Mouse (Mus musculus) mouse trophoblast stem cell (cell line): Measurements from ENCODE around the gene Fam83f.

ENCODE experiments used
- in situ Hi-C, 2 experiments: fragments of 300-500 bp; cut with MseI, MboI; formaldehyde crosslinking; loops; 2 replicates in 1 of 2; 3 replicates in 1 of 2; pipeline ENCODE4 v1.15.1; 2025

Fam83f gene

GRCm38 (mm10) chr15:80660963-80661362 is 10.7 kb upstream of the Fam83f start:
- in situ Hi-C loops = no loop called here

GRCm38 (mm10) chr15:80664444-80664843 is 7.2 kb upstream of the Fam83f start:
- in situ Hi-C loops = no loop called here

DNA sequence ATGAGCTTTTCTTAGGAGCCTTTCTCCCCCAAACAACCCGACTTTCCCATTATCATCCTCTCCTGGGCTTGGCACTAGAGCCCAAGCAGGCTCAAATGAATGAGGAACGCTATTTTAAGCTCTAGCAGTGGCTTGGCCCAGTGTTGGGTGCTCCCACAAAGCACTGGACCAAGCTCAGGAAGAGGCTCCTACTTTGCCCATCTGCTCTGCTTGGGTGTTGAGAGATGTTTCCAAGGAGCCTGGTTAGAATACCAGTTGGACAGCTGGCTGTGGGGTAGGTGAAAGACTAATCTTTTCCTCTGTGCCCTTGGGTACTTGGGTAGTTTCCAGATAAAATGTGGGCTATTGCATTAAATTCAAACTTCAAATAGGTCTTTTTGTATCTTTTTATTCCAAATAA is 1.2 kb downstream of the Fam83f start:
- in situ Hi-C loops = no loop called here

DNA sequence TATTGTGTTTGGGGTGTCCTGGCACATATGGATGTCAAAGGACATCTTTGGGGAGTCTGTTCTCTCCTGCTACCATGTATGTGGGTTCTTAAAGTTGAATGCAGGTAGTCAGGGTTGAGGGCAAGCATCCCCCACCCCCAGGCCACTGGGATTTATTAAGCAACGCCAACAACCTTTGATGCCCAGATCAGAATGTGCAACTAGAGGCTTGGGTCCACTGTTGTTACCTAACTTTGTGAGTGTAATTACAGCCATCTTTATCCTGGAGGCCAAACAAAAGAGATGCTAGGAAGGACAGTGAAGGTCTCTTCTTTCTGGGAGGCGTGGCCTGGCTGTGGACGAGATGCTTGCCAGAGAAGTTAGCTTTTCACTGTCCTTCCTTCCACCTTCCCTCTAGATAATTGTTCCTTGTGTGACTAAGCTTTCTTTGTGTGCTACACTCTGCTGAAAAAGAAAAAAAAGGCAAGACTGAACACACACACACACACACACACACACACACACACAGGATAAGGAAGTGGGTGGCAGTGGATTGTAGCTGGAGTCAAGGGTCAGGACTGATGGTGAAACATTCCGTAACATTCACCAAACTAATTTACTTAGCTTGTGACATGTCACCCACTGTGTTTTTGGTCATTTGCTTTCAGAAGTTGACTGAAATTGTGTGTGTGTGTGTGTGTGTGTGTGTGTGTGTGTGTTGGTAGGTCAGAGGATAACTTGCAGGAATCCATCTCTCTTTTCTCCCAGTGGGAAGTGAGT is 1.9 kb downstream of the Fam83f start:
- in situ Hi-C loops = no loop called here

GRCm38 (mm10) chr15:80674700-80675099 is 3.1 kb downstream of the Fam83f start:
- in situ Hi-C loops = no loop called here

GRCm38 (mm10) chr15:80679515-80680215 is 8.0 kb downstream of the Fam83f start:
- in situ Hi-C loops = no loop called here

GRCm38 (mm10) chr15:80680347-80681030 is 8.8 kb downstream of the Fam83f start:
- in situ Hi-C loops = no loop called here

- in situ Hi-C loops = no loop called here
Measured at GRCm38 (mm10) chr15:80681466-80681881, 9.8 kb downstream of the Fam83f start.

DNA sequence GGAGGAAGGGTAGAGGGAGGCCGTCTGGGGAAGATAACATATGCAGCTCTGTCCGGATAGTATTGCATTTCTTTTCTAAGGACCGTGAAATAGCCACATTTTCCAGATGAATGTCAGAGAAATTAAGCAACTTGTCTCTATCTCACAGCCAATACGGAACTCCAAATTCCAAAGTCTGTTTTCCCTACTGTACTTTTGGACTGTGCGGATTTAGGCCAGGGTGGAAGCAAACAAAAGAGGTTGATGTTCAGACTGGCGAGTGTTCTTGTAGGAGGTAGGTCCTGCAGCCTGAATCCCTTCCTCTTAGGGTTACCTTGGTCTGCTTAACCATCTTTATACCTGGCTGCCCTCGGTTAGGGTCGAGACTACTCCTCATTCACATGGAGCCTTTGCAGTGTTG is 10.7 kb downstream of the Fam83f start:
- in situ Hi-C loops = no loop called here

- in situ Hi-C loops = no loop called here
Measured at GRCm38 (mm10) chr15:80683151-80683550, 11.5 kb downstream of the Fam83f start.

GRCm38 (mm10) chr15:80683990-80684389 is 12.3 kb downstream of the Fam83f start:
- in situ Hi-C loops = no loop called here

GRCm38 (mm10) chr15:80684786-80685602 is 13.3 kb downstream of the Fam83f start:
- in situ Hi-C loops = loop anchor here in 1 of 2 experiments (5.0 kb wide), 2 partner anchors 43 to 418 kb away; no protein-coding TSS in a partner anchor

GRCm38 (mm10) chr15:80685603-80685895 is 13.9 kb downstream of the Fam83f start:
- in situ Hi-C loops = loop anchor here in 1 of 2 experiments (5.0 kb wide), 2 partner anchors 43 to 418 kb away; no protein-coding TSS in a partner anchor

GRCm38 (mm10) chr15:80688536-80688935 is 16.9 kb downstream of the Fam83f start:
- in situ Hi-C loops = loop anchor here in 1 of 2 experiments (5.0 kb wide), 2 partner anchors 46 to 421 kb away; no protein-coding TSS in a partner anchor

DNA sequence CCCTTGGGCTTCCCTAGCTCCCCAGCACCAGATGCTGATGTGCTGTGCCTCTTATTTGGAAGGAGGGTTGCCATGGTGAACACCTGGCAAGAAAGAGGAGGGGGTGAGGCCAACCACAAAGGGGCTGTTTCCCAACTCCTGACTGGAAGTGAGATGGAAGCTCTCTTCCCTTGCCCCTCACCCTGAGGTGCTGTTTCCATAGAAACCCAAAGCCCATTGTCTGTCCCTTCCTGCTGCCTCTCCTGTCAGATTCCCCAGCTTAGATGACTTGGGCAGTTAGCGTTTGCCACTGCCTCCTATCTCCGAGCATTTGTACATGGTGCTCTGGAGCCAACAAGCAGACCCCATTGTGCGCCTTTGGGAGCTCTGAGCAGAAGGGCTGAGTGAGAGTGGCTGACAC is 21.8 kb downstream of the Fam83f start:
- in situ Hi-C loops = no loop called here

GRCm38 (mm10) chr15:80694125-80694910 is 22.7 kb downstream of the Fam83f start:
- in situ Hi-C loops = no loop called here

GRCm38 (mm10) chr15:80697564-80697963 is 25.9 kb downstream of the Fam83f start:
- in situ Hi-C loops = no loop called here

- in situ Hi-C loops = loop anchor here (5.0 to 10.0 kb wide), 3 partner anchors 69 to 434 kb away; partner anchors contain the start of gene Adsl (in 1 of the 2)
Measured at GRCm38 (mm10) chr15:80701481-80702257, 30.0 kb downstream of the Fam83f start.

- in situ Hi-C loops = loop anchor here (5.0 to 10.0 kb wide), 3 partner anchors 71 to 436 kb away; partner anchors contain the start of gene Adsl (in 1 of the 2)
Measured at GRCm38 (mm10) chr15:80702910-80703309, 31.3 kb downstream of the Fam83f start.

DNA sequence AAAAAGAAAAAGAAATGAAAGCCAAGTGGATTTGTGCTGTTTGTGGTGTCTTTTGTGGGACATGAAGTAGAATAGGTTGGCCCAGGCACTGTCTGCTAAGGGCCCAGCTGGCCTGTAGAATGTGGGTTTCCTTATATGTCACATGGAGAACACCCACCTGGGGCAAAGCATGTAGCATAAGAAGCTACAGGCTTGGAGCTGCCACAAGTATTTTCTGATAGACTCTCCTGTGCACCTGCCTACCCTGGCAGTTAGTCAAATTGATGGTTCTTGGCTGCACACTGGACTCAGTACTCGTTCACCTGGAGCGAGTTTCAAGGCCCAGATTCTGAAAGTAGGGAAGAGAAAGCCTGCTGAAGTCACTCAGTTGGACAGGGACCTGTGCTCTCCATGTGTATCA is 31.8 kb downstream of the Fam83f start:
- in situ Hi-C loops = loop anchor here (5.0 to 10.0 kb wide), 3 partner anchors 71 to 436 kb away; partner anchors contain the start of gene Adsl (in 1 of the 2)
